Mouse (Mus musculus) forebrain, postnatal 0 days (tissue): Measurements from ENCODE around the gene Gpd2. TPM values are rescaled to one million over a fixed set of nuclear protein-coding genes. Genes with fewer than 3 reads are reported as not detected.

Source experiments
- ATAC-seq: fragments of 200-750 bp; cut with Nextera tagmentation; 2 replicates; pipeline ENCODE4 v1.8.0; 2017; ENCODE audit warnings: mild to moderate bottlenecking, moderate library complexity
- DNase-seq: peaks from one replicate; pipeline ENCODE4 v3.0.0-alpha.2; 2015
- H3K27ac ChIP-seq: fragments of 300-500 bp; sonication (generic); 2 replicates; pipeline ENCODE4 v1.5.1; 2014; ENCODE audit warnings: low read depth, mild to moderate bottlenecking, antibody characterized with exemption, low read length, moderate library complexity, mixed read lengths
- H3K27me3 ChIP-seq: fragments of 300-500 bp; sonication (generic); 2 replicates; pipeline ENCODE4 v1.6.1; 2014; ENCODE audit warnings: mild to moderate bottlenecking, low read length, mixed read lengths; ENCODE audit not compliant: insufficient read depth
- H3K36me3 ChIP-seq: fragments of 300-500 bp; sonication (generic); 2 replicates; pipeline ENCODE4 v1.6.1; 2014; ENCODE audit warnings: mild to moderate bottlenecking, moderate library complexity; ENCODE audit not compliant: insufficient read depth
- H3K4me1 ChIP-seq: fragments of 300-500 bp; sonication (generic); 2 replicates; pipeline ENCODE4 v1.6.1; 2014; ENCODE audit warnings: antibody characterized with exemption; ENCODE audit not compliant: insufficient read depth
- H3K4me2 ChIP-seq: fragments of 300-500 bp; sonication (generic); 2 replicates; pipeline ENCODE4 v1.6.1; 2014; ENCODE audit warnings: low read depth, mild to moderate bottlenecking, moderate library complexity
- H3K4me3 ChIP-seq: fragments of 300-500 bp; sonication (generic); 2 replicates; pipeline ENCODE4 v1.5.1; 2014; ENCODE audit warnings: low read depth, low read length, mixed read lengths
- H3K9ac ChIP-seq: fragments of 300-500 bp; sonication (generic); 2 replicates; pipeline ENCODE4 v1.6.1; 2014; ENCODE audit warnings: mild to moderate bottlenecking
- H3K9me3 ChIP-seq: fragments of 300-500 bp; sonication (generic); 2 replicates; pipeline ENCODE4 v1.6.1; 2016; ENCODE audit warnings: low read length
- CTCF ChIP-seq: sonication (generic); IDR thresholded peaks from 2 replicates; pipeline ENCODE4 v1.5.1; 2016; ENCODE audit warnings: antibody characterized with exemption, control low read depth, low read depth
- WGBS: fragments of 180-500 bp; shearing (Covaris S2); extraction: QIAGEN DNeasy Blood & Tissue Kit; methylation state at CpG from one replicate; pipeline ENCODE4 v1.1.7; 2014; 5-methylcytosine and 5-hydroxymethylcytosine counted together
- polyA plus RNA-seq: library from polyadenylated mRNA; unstranded; fragments of >200 nt; fragmentation: Nextera tagmentation; extraction: Ambion mirVana; gene quantifications from 2 replicates; pipeline ENCODE4 v1.2.1, GENCODE M21; 2015
- total RNA-seq: library from RNA; depleted of rRNA; stranded (reverse); fragments of >200 nt; gene quantifications from 2 replicates; pipeline ENCODE4 v1.2.3, GENCODE M21; 2014

The Gpd2 gene
- total and polyA plus RNA-seq, 2 experiments from 2014 or later = 46.5 to 54.1 TPM

DNA sequence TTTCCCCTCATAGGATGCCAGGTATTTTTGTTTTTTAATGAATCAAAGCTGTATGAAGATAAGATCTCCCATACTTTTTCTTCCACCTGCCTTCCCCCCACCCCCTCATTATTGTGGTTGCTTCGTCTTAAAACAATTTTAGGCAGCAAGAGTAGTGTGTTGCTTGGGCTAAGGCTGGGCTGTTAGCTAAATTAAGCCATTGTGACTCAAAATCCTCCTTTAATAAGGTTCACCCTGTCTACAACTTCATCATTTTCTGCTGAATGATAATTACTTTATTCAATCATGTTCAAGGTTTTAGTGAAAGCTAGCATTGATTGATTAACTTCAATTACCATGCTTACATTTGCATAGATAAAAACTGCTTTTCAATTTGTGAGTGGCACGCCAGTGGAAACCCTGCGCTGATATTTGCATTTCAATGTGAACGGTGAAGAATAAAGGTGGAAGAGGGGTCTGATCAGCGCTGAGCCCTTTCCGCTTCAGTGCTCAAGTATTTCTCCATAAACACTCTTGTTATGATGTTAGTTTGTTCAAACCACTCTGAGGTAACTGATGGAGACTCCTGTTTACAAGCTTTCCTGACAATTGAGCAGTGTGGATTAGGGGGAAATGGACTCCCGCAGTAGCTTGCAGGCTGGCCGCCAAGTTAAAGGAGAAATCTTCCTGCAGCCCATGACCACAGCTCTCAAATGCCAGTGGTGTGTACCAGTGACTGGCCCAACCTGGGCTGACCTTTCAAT, 140.9 kb downstream of the Gpd2 start:
- Histone ChIP-seq H3K4me3 (no peak overlapping the region), H3K27me3 (no peaks in the 10 kb centered on the region), H3K27ac (no peak overlapping the region), H3K4me2 (0 out of 2 replicates have a peak overlapping the region, but pooled peaks have one; percentile 18), H3K9me3 (no peaks in the 10 kb centered on the region), H3K36me3 (no peaks in the 10 kb centered on the region), H3K4me1 (no peaks in the 10 kb centered on the region; the same call in 1 of the 2 replicates), H3K9ac (no peak overlapping the region)
- ATAC-seq = peak; percentile 34; the same call in 1 of the 2 replicates
- WGBS = 10% methylated on average over 8 of the region's 8 CpGs
- TF ChIP-seq CTCF = no peak
- DNase-seq = no peak

DNA sequence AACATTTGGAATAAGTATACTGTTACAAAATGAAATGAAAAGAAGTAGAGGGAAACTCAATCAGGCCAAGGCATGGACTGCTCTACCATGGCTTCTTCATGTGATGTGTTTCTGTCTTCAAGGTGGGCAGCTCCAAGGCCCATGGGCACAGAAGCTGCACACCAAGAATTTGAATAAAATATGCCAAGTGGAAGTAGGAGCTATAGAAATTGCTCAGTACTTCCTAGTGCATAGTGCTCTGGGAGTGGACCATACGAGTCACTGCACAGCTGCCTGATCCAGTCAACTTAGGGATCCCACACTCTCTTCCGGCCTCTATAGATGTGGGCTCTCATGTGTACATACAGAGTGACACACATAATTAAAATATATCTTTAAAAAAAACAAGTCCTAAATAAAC, 147.2 kb downstream of the Gpd2 start:
- ATAC-seq (no peak), DNase-seq (no peak)
- Histone ChIP-seq H3K36me3 (no peaks in the 10 kb centered on the region), H3K4me2 (no peak overlapping the region), H3K4me3 (no peak overlapping the region), H3K4me1 (0 out of 2 replicates have a peak, but pooled peaks cover 6% of the 10 kb centered on the region), H3K27me3 (no peaks in the 10 kb centered on the region), H3K27ac (no peak overlapping the region), H3K9me3 (no peaks in the 10 kb centered on the region), H3K9ac (no peak overlapping the region)
- TF ChIP-seq CTCF = no peak
- 97% methylated on average over 2 of the region's 2 CpGs for WGBS

DNA sequence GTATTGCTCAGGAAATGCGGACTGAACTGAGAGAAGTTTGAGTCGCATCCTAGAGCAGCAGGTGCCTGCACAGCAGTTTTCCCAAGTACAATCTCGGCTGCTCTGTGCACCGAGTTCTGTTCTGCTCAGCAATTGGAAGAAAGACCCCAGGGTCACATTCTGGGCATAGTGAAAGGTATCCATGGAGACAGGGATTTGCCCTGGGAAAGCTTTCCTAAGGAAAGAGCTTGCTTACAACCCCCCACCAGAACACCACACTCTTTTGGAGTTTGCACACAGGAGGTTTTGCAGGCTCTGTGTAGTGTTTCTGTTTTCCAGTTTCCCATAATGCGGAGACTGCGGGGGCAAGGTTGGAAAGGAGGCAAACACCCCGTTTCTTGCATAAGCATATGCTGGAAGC, 150.4 kb downstream of the Gpd2 start:
- Histone ChIP-seq H3K9me3 (no peaks in the 10 kb centered on the region), H3K36me3 (no peaks in the 10 kb centered on the region), H3K27ac (peak overlapping the region; percentile 24; the same call in 1 of the 2 replicates), H3K4me2 (no peak overlapping the region), H3K4me1 (0 out of 2 replicates have a peak, but pooled peaks cover 6% of the 10 kb centered on the region), H3K27me3 (no peaks in the 10 kb centered on the region), H3K9ac (no peak overlapping the region), H3K4me3 (no peak overlapping the region)
- peak; percentile 43 for DNase-seq
- WGBS = 5% methylated on average over 7 of the region's 7 CpGs
- peak; percentile 86 for ATAC-seq
- no peak for TF ChIP-seq CTCF

DNA sequence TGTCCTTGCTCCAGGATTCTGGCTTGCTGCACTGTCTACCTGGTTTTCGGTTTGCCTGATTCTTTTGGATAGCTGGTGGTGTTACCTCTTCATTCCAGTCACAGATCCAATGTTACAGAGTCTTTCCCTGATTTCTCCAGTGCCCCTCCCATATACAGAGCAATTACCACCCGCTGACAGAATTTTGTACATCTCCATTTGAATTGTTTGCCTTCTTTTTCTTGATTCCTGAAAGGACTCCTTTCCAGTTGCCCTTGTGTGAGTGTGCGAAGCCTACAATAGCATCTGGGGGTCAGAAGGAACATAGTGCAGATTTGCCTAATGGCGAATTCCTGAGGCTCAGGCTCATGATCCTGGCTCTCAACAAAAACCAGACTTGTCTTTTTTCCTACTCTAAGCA, 157.6 kb downstream of the Gpd2 start:
- H3K27me3 ChIP-seq = no peaks in the 10 kb centered on the region
- TF ChIP-seq CTCF = no peak
- no peaks in the 10 kb centered on the region for H3K9me3 ChIP-seq
- WGBS = 85% methylated on average over 4 of the region's 4 CpGs
- H3K9ac ChIP-seq = no peak overlapping the region
- no peak overlapping the region for H3K4me3 ChIP-seq
- no peak overlapping the region for H3K4me2 ChIP-seq
- H3K27ac ChIP-seq = no peak overlapping the region
- ATAC-seq (no peak), DNase-seq (no peak)
- H3K4me1 ChIP-seq = no peaks in the 10 kb centered on the region
- no peaks in the 10 kb centered on the region for H3K36me3 ChIP-seq

DNA sequence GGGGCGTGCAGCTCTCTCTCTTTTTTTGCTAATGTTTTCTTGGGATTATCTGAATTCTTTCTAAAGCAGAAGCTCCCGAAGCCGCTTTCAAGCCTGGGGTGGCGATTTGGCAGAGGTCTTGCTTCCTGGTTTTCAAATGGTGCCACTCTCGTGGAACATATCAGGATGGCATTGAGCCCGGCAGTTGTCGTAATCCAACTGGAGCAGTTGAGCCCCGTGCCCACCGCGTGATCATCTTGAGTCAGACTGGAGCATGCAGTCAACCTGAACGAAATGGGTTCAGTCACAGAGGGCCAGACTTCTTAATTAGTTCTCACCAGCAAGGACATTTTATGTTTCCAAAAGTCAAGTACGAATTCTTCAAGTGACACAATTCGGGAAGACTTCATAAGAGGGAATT, 158.6 kb downstream of the Gpd2 start:
- ATAC-seq = no peak
- no peak for DNase-seq

DNA sequence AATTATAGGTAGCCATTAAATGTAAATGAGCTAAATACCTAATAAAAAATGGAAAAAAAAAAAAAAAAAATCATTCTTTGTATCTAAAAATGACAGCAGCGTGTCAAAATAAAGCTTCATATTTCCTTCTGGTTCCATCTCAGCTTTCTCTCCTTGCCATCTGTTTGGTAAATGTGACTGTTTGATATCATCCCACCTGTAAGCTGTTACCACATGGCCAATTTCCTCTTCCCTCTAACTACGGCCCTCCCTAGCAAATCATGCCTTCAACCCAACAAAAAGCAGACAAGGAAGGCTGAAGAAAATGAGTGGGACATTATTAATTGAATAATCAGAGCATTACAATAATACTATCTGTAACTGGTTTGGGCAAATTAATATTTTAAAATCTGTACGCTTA, 160.3 kb downstream of the Gpd2 start:
- no peak overlapping the region for H3K9ac ChIP-seq
- no peaks in the 10 kb centered on the region for H3K4me1 ChIP-seq
- no peak for ATAC-seq
- DNase-seq = no peak
- 75% methylated on average over 3 of the region's 3 CpGs for WGBS
- no peak overlapping the region for H3K27ac ChIP-seq
- H3K27me3 ChIP-seq = no peaks in the 10 kb centered on the region
- no peaks in the 10 kb centered on the region for H3K9me3 ChIP-seq
- no peak overlapping the region for H3K4me3 ChIP-seq
- H3K36me3 ChIP-seq = no peaks in the 10 kb centered on the region
- no peak overlapping the region for H3K4me2 ChIP-seq
- no peak for TF ChIP-seq CTCF

More for the DNA sequence above, 158.6 kb downstream of the Gpd2 start:
- Histone ChIP-seq H3K27me3 (no peaks in the 10 kb centered on the region), H3K9me3 (no peaks in the 10 kb centered on the region), H3K4me2 (no peak overlapping the region), H3K4me3 (no peak overlapping the region), H3K36me3 (no peaks in the 10 kb centered on the region), H3K27ac (no peak overlapping the region), H3K9ac (no peak overlapping the region), H3K4me1 (no peaks in the 10 kb centered on the region)
- 80% methylated on average over 13 of the region's 13 CpGs for WGBS
- no peak for TF ChIP-seq CTCF

DNA sequence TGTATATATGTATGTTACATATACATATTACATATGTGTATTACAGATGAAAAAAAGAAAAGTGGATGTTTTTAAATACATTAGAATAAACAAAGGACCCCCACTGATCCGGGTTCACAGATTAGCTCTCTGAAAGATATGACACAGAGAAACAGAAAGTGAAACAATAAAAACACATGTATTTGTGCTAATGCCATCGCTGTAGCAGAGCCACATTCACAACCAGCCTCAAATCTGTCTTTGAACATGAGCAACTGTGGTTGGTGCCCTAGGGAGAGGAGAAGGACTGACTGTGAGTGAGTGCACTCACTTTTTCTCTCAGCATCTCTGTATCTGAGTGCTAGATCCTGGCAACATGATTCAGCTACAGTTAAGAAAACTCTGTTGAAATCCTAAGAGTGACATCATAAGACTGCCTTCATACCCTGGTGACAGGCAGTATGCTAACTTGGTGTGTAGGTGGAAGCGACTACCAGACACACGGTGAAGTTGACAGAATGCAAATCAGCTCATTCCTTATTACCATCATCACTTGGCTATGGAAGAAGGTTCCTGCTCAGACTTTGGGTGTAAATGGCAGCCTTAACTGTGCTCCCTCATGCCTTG, 170.1 kb downstream of the Gpd2 start:
- Histone ChIP-seq H3K4me2 (no peak overlapping the region), H3K9ac (no peak overlapping the region), H3K9me3 (no peaks in the 10 kb centered on the region), H3K4me1 (no peaks in the 10 kb centered on the region), H3K4me3 (no peak overlapping the region), H3K27me3 (no peaks in the 10 kb centered on the region), H3K36me3 (no peaks in the 10 kb centered on the region), H3K27ac (no peak overlapping the region)
- 70% methylated on average over 4 of the region's 4 CpGs for WGBS
- ATAC-seq (no peak), DNase-seq (no peak)
- no peak for TF ChIP-seq CTCF
